Mouse (Mus musculus): ENCODE measurements around the gene Jund.

Jund gene

DNA sequence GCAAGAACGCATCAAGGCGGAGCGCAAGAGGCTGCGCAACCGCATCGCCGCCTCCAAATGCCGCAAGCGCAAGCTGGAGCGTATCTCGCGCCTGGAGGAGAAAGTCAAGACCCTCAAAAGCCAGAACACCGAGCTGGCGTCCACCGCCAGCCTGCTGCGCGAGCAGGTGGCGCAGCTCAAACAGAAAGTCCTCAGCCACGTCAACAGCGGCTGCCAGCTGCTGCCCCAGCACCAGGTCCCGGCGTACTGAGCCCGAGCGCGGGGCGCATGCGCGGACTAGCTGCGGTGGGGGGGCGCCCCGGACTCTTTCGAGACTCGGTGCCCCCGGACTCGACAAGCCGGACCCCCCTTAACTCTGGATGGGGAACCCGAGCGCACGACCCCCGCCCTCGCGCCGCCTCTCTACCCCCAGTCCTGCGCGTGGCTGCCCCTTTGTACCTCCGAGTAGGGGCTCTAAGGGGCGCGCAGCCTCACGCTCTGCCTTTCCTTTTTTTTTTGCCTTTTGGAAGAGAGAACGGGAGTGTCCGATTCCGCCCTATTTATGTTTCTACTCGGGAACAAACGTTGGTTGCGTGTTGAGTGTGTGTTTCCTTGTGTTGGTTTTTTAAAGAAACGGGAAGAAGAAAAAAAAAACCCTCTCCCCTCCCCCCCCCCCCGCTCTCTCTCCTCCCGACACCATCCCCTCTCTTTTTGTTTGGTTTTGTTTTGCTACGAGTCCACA lies 1.2 kb downstream of the Jund start:
- peak; percentile 67 to 71 for DNase-seq (ENCODE audit: low spot score in 2 of 2)

DNA sequence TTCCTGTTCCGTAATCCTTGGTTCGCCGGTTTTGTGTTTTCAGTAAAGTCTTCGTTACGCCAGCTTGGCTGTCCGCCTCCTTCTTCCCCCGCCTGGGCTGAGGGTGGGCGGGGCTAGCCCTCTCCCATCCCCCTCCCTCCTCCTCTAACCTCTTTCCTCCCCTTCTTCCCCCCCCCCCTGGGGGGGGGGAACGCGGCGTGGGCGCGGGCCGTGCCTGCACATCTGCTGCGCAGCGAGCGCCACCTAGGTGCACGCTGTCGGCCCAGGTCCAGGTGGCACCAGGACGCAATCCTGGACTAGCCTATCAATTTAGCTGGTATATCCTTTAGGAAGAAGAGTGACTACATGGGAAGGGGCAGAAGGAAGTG lies 1.8 kb downstream of the Jund start:
- peak; percentile 57 to 73 for DNase-seq (ENCODE audit: low spot score in 2 of 2)

DNA sequence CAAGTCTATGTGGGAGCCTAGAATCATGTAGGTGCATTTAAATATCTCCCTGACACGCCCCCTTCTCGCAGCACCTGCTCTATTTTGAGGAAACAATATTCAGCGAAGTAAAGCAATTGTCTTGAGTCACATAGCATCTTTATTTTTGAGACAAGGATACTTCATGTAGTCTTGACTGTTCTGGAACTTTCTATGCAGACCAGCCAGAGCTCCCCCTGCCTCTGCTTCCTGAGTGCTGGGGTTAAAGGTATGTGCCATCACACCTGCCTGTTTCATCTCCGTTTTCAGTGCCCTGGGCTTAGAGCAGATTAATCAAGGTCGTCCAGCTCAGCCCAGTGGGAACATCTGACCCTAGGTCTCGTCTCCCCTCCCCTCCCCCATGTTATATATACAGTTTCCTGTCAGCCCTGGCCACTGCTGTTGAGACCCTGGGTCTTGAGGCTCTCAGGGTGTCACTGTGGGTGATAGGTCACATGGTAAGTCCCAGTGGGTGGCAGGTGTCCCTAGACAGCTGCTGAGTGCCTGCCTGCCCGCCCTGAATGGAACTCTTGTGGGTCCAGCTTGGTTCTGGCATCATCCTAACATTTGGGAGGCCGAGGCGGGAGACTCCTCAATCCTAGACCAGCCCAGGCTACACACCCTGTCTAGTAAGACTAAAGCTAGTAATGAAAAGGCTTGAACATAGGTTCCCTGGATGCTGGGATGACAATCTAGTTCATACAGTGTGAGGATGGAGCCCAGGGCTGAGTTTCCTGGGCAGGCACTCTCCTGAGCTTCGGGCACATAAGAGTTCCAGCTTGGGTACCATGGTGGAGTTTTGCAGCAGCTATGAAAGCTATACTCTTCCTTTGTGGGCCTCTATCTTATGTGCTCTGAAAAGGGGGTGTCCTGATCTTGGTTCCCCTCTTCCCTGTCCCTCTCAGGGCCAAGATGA lies 2.6 kb downstream of the Jund start:
- DNase-seq (ENCODE audit: low spot score in 2 of 2) = no peak

DNA sequence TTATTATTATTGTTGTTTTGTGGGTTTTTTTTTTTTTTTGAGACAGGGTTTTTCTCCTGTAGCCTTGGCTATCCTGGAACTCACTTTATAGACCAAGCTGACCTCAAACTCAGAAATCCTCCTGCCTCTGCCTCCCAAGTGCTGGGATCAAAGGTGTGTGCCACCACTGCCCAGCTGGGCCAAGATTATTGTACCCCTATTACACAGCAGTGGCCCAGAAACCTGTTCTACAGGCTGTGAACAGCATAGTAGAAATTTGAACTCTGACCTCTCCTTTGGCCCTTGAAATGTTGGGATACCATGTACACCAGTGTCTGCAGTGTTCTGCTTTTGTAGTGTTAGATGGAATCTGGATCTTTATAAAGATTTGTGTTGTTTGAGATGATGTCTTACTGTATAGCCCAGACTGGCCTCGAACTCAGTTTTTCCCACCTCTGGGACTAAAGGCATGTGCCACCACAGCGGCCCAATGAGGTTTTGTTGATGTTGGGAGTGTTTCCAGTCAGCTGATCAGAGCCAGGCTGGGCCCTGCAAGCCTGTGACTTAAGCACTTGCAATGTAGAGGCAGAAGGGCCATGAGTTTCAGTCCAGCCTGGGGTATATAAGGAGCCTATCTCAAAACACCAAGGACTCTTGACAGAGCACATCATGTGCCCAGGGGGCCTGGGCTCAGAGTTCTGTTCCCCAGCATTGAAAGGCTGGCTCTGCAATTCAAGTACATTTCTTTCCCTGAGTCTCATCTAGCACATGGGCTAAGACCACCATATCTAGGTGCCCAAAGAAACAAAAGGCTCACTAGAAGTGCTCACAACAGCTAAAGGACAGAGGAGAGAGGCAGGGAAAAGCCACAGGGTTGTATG lies 3.5 kb downstream of the Jund start:
- DNase-seq (ENCODE audit: low spot score in 2 of 2) = no peak

DNA sequence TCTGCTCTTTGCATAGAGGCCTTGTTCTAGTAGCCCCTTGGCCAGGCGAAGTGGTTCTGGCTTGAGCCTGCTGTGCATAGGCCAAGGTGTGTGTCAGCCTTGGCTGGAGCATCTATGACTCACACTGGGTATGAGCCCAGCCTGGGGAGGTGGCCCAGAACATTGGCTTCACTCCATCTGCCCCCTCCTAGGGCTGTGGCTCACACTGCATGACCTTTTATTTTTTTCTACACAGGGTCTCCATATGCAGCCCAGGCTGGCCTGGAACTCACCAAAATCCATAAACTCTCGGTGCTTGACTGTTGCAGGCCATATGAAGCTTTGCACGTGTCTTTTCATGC lies 4.1 kb downstream of the Jund start:
- no peak for DNase-seq (ENCODE audit: low spot score in 2 of 2)

- no peak for DNase-seq (ENCODE audit: low spot score in 2 of 2)
Observed at GRCm38 (mm10) chr8:70703287-70703686, 4.5 kb downstream of the Jund start, which contains the start of gene Iqcn. TSS of gene Iqcn (plus strand) at chr8:70703457.

DNA sequence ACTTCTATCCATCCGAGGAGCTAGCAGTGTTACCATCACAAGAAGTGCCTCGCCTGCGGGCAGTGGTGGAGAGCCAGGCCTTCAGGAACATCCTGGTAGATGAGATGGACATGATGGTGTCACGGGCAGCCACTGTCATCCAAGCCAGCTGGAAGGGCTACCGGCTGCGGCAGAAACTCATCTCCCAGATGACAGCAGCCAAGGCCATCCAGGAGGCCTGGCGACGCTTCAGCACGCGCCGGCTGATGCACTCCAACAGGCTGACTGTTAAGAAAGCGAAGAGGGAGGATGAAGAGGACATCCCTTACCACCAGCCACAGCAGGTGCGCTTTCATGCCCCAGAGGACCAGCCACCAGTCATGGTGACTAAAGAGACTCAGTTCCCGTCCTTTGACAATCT lies 9.5 kb downstream of the Jund start:
- DNase-seq (ENCODE audit: low spot score in 2 of 2) = no peak

DNA sequence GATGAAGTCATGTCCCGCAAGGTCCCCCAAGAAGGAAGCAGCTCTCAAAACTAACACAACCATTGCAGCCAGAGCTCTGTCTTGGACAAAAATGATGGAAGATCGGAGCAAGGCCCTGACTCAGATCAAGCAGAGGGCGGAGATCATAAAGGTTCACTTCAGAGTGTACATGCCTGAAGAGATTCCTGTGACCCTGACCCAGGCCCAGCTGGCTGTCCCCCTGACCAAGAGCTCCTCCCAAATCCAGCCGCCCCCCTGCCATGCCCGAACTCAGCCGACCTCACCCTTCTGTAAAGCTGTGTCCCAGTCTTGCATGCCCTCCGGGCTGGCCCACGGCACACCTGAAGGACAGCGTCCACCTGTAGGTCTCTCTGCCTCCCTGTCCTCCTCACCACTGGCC lies 11.0 kb downstream of the Jund start:
- no peak for DNase-seq (ENCODE audit: low spot score in 2 of 2)

DNA sequence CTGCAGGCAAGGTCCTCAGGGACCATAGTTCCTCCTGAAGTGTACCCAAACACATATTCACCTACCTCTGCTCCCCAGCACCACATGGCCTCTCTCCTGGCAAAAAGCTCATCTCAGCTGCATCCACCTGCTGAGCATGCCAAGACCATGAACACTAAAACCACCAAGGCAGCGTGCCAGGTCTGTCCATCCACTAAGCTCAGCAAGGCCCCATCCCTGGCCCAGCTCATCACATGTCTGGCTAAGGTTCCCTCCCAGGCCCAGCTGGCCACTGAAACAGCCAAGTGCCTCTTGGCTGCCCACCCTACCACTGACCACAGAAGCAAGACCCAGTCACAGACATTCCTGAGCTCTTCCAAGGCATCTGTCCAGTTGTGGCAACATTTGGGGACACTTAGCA lies 11.5 kb downstream of the Jund start:
- DNase-seq (ENCODE audit: low spot score in 2 of 2) = no peak

DNA sequence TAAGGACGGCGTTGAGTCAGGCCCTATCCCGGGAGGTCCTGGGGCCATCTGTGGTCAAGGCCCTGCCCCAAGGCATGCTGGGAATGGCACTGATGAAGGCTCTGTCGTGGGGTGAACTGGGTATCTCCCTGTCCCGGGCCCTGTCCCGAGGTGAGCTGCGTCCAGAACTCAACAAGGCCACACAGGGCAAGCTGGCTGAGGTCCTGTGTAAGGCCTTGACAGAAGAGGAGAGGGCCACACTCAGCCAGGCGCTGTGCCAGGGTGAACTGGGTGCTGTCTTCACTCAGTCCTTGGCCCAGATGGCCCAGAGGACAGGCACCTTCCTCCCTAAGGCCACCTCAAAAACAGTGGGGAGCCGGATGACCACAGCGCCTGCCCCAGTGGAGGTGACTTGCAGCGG lies 12.3 kb downstream of the Jund start:
- DNase-seq (ENCODE audit: low spot score in 2 of 2) = no peak

GRCm38 (mm10) chr8:70713991-70714390 lies 15.2 kb downstream of the Jund start:
- no peak for DNase-seq (ENCODE audit: low spot score in 2 of 2)

DNA sequence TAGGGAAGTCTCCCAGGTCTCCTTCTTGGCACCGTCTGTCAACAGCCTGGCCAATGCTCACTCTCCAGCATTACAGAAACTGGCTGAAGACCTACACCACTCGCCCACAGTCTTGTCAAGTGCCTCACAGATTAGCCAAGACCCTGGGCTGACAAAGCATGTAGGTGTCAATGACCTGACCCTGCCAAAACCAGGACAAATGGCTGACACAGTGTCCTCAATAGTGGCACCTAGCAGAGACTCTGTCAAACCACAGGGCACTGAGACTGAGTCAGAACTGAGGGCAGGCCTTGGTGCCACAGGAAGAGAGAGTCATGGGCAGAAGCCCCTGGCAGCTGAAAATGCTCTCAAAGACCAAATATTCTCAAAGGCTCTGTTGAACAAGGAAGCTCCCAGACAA lies 16.3 kb downstream of the Jund start:
- no peak for DNase-seq (ENCODE audit: low spot score in 2 of 2)

DNA sequence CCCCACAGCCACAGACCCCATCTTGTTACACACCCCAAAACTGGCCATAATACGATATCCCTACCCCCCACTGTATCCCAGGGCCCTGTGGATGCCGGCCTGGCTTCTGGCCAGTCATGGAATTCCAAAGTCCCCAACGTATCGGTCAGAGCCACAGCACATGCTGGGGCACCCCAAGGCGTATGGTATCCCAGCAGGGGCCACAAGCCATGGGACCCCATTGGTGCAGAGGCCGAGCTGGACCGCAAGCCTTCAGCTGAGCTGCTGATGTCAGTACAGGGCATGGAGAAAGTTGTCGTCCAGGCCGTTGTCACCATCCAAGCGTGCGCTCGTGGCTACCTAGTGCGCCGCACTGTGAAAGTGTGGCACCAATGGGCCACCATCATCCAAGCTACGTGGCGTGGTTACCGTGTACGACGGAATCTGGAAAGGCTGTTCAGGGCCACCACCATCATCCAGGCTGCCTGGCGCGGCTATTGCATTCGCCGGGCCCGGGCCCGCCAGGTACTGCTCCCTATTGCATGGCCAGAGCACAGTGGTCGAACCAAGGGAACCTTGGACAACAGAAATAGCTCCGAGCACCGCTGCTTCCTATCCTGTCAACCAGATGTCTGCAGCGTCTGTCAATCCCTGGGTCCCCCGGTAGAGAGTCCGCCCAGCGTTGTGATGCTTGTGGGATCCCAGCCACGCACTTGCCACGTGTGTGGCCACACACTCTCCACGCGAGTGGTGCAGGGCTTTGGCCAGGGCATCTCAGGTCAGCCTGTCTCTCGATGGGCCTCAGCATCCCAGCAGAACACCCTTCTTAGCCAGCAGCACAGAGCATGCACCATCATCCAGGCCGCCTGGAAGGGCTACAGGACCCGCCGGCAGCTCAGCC lies 18.0 kb downstream of the Jund start:
- DNase-seq (ENCODE audit: low spot score in 2 of 2) = no peak

DNA sequence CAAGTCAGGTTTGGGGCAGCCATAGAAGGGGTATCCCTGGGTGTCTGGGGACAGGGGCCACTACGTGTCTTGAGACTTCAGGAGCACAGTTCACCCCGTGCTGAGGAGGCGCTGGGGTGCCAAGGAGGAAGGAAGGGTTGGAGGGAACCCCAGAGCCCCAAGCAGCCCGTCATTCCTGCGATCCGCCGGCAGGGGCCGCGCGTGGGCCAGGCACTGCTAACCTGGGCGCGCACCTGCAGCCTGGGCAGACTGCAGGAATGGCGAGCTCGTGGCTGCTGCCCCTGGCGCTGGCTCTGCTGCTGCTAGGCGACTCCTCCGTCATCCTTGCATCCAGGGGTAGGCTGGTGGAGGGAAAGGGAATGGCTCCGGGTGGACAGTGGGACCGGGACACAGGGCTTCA lies 19.5 kb downstream of the Jund start, which contains the start of gene Gm3336:
TSS of gene Gm3336 (plus strand) at position 247 of the 400 bp plus-strand sequence.
- DNase-seq (ENCODE audit: low spot score in 2 of 2) = no peak

DNA sequence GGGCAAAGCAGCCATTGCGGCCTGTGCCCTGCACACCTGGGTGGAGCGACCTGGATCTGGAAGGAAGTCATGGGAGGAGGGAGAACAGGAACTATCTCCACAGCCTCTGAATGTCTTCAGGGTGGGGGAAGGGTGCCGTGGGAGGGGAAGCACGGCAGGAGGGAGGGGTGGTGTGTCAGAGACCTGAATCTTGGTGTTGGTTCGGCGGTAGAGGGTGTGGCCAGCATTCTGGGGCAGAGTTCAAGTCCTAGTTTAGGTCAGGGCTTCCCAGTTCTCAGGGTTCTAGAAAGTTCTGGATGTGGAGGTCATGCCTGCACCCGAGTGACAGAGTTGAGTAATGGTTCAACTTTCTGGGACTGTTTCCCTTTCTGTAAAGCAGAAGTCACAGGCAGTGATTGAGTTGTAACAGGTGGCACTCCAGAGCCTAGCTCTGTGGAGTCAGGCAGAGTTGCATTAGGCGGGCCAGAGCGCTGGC lies 21.1 kb downstream of the Jund start:
- no peak for DNase-seq (ENCODE audit: low spot score in 2 of 2)

DNA sequence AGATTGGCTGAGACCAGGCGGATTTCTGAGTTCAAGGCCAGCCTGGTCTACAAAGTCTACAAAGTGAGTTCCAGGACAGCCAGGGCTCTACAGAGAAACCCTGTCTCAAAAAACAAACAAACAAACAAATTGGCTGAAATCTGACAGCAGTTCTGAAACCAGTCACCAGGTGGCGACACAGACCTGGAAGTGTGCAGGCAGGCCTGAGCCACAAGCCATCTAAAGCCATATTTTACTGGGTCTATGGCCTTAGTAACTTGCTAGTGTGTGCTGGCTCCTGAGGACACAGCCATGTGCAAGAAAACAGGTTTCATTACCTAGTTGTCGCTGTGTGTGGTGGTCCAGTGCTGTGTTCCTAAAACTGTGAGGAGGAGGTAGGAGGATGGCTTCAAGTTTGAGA lies 22.0 kb downstream of the Jund start:
- DNase-seq (ENCODE audit: low spot score in 2 of 2) = peak; percentile 74 to 77

DNA sequence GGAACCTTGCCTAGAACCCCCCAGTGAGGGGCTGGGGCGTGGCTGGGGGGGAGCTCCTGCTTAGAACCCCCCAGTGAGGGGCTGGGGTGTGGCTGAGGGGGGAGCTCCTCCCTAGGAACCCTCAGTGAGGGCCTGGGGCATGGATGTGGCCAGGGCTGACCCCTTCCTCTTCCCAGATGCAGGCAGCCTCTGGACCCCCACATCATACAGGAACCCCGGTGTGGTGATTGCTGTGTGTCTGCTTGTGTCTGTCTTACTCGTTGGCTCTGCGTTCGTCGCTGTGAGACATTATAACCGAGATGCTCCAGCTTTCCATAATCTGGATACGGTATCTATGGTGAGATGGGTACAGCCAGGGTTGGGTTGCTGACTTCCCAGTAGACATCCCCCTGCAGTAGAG lies 22.9 kb downstream of the Jund start:
- no peak for DNase-seq (ENCODE audit: low spot score in 2 of 2)

GRCm38 (mm10) chr8:70723486-70724210 lies 24.9 kb downstream of the Jund start, which contains the start of gene Pde4c:
TSS of gene Pde4c (plus strand) at chr8:70723720.
- DNase-seq (ENCODE audit: low spot score in 2 of 2) = no peak

GRCm38 (mm10) chr8:70724216-70724615 lies 25.5 kb downstream of the Jund start:
- DNase-seq (ENCODE audit: low spot score in 2 of 2) = no peak

DNA sequence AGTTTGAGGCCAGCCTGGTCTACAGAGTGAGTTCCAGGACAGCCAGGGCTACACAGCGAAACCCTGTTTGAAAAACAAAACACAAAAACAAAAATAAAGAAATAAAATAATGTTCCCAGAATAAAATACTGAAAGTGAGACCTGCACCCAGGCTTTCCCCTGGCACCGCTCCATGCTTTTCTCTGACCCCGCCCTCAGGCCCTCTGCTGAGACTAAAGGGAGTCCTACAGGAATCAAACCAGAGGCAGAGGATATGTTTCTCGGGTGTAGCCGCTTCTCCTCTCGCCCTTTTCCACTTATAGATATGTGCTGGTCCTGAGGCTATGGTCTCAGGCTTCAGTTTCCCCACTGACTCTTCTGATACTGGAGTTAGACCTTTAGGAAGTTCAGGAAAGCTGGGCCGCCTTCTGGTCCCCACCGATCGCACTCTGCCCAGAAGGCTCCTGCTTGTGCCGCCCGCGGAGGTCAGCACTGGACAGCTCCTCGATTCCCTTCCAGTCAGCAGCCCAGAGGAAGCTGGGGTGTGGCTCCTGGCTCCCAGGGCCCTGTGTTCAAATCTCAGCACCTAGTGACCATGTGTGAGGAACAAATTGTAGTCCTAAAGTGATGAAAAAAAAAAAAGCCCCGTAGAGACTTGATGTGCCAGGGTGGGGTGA lies 27.2 kb downstream of the Jund start:
- DNase-seq (ENCODE audit: low spot score in 2 of 2) = no peak
